19 mouse cellular contexts compared by ENCODE assay signal in genomic region chr14:58444496-58444895, GRCm38 (mm10).
"Had no signal": no experiment of that assay in that cellular context is flagged by ENCODE, and none has a peak within 500 bp of the region (broad histone marks: within the 10 kb centered on the region; RNA-seq: fewer than 3 reads in every experiment).

No protein-coding gene starts in this region.

- H3K4me3 ChIP-seq: limb, embryonic 13.5 days; megakaryocyte, embryonic 14.5 days; stomach, embryonic 15.5 days had no signal

- H3K27me3 ChIP-seq: limb, embryonic 13.5 days; megakaryocyte, embryonic 14.5 days; stomach, embryonic 15.5 days had no signal

- H3K4me1 ChIP-seq: limb, embryonic 13.5 days; megakaryocyte, embryonic 14.5 days; stomach, embryonic 15.5 days had no signal

- H3K9ac ChIP-seq: limb, embryonic 13.5 days; liver, embryonic 14.5 days; liver, postnatal 0 days; lung, embryonic 14.5 days; stomach, embryonic 15.5 days had no signal

- H3K9me3 ChIP-seq: limb, embryonic 13.5 days; stomach, embryonic 15.5 days had no signal

- ATAC-seq: liver, postnatal 0 days; lung, postnatal 0 days had no signal

- H3K4me2 ChIP-seq: limb, embryonic 13.5 days; lung, embryonic 14.5 days; midbrain, embryonic 11.5 days; stomach, embryonic 15.5 days had no signal

- H3K27ac ChIP-seq: kidney, postnatal 0 days; limb, embryonic 13.5 days; liver, embryonic 14.5 days; stomach, embryonic 15.5 days had no signal

- DNase-seq: kidney, adult 2 months; kidney, postnatal 36 days; layer of hippocampus, postnatal 36 days; left cerebral cortex, postnatal 4 days; liver; liver, postnatal 0 days; lung, embryonic 14.5 days; midbrain, embryonic 14.5 days; retina, postnatal 1 day; right cerebral cortex, postnatal 25 days; spleen, adult 18-20 months; thymus, postnatal 25 days had no signal

- H3K36me3 ChIP-seq: limb, embryonic 13.5 days; stomach, embryonic 15.5 days had no signal
